Mouse (Mus musculus): ENCODE results near the gene Nipal4. TPM values are rescaled to one million over a fixed set of nuclear protein-coding genes. Genes with fewer than 3 reads are reported as not detected.

The Nipal4 gene
- polyA plus RNA-seq, 3 experiments from 2014 or later = 0.26 to 0.74 TPM; not detected in 1

DNA sequence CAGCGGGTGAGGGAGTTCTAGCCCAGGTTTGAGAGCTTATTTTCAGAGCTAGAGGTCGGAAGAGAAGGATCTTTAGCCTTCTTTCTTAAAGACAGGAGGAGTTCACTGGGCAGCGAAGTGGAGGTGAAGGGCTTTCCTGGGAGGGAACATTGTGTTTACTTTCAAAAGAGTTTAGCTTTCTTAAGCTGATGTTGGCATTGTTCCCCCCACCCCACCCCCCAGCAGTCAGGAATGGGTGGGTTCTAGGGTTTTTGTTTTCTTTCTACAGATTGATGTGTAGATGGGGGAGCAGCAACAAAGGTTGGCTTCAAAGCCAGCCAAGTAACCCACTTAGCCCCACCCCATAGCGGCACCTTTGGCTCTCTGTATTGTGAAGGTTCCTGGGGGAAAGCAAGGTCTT, 51.3 kb downstream of the Nipal4 start:
- no peak for ATAC-seq

DNA sequence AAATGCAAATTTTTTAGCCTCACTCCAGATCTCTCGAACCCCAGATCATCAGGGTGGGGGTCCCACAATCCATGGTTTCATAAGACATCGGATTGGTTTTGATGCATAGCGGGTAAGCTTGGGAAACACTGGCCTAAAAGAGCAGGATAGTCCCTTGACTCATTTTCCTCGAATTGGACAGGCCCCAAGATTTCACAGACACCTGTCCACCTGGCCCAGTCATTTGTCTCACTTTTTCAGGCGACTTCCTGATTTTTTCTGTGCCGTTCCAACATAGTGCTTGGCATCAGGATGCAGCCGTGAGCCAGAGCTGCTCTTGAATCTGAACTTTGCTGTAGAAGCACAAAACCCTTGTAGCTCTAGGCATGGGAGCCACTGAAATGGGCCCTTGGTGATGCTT, 52.1 kb downstream of the Nipal4 start:
- no peak for ATAC-seq

DNA sequence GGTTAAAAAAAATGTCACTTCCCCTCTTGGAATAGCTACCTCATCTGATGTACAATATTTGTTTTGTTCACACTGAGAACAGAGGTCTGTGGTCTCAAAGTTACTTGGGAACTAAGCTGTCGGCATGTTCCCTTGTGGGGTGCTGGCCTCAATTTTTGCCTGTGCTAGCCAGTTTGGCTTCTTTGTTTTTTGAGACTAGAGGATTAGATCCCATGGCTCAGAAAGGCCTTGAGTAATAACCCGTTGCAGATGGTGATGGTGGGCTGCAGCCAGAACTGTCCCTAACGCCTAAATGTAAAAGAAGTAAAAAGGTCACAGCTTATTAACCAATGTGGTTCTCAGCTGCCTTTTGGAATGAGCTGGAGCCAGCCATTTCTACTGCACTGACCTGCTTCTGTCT, 53.1 kb downstream of the Nipal4 start:
- no peak for ATAC-seq

DNA sequence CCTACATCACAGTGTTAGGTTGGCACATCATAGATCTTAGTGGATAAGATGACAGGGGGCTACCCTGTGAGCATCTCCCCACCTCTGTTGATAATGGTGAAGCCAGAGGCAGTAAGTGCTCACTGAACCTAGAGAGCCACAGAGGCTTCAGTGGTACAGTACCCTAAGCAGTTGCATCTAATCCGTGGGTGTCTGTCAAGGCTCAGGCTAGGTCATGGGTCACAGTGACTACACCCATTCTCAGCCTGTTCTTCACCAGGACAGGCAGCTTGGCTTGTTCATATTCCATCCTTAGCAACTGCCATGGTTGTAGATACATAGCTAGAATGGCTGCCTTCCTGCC, 55.4 kb downstream of the Nipal4 start:
- ATAC-seq = no peak

DNA sequence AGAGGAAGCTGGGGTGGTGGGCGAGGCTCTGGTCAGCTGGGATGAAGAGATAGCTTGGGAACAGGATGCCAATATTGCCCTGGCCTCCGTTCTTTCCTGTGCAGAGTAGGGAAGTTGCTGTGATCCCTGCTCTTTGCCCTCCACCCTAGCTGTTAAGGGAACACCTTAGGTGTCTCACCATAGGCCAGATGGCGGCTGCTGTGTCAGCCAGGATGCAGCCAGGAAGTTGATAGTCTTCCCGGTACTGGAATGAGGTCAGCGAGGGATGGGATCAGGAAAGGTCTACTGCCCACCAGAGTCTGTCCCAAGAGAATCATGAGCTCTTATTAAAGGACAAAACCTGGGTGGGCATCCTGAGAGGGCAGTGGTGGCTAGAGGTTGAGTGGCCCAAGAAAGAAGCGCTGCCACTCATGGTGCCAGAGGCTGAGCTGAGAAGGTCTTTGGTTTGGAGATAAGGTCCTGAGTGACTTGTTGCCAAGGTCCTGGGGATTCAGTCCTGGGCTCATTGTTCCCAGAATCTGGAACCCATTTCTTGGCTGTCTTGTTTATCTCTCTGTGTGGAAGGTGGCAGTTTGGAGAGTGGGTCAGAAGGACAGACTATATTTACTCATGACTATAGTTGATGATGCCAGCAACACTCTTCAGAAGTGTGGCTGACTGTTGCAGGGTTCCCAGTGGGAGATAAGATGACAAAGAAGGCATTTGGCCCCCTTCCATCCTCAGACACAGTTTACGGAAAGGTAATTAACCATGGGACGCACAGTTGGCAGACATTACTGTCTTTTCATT, 56.0 kb downstream of the Nipal4 start:
- ATAC-seq = no peak

DNA sequence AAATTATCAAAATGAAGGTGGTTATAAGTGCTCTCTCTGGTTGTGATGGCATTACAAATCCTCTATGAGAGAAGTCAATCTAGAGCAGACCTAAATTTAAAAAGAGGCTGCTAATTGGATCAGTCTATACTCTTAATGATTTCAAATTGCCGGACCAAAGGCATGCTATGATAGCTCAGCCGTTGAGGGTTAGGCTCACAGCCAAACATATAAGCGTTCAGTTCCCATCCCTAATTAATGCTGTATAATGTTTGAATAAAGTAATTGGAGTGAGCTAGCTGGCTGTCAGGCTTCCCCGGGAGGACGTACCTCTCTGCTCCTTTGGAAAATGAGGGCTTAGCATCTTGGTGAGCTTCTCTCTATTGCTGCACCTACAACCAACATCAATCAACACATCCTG, 57.1 kb downstream of the Nipal4 start:
- ATAC-seq = no peak

DNA sequence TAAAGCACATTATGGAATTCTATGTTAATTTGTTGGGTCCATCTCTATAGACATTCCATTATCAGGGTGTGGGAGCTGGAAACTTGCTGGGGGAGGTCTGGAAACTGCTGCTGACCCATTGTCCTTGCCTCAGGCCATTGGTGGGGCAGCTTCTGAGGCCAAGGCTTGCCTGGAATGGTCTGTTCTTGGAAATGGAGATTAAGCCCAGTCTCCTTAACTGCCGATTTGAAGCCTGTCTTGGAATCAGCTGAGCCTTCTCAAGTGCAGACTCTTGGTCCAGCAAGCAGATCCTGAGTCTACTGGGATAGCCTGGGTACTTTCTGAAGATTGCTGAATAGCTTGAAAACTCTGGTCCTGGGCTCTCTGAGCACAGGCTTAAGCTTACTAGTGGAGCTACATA, 59.3 kb downstream of the Nipal4 start:
- no peak for ATAC-seq

DNA sequence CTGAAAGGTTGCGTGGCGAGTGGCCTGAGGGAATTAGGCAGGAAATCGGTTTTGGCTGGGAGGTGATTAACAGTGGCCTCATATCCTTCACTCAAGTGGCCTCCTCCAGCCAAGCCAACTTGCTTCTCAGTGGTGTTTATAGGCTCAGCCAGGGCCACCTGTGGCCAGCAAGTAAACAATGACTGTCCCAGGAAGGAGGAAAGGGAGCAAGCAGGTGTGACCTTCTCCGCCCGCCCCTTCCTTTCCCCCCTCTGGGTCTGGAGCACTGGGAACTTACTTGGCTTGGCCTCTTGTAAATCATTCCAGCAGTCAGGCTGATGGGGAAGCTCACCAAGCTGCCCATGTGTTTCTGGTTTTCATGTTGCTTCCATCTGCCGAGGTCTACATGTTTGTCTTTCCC, 64.2 kb downstream of the Nipal4 start:
- no peak for ATAC-seq

Other genes starting within 250 kb of the Nipal4 start
- gene Lsm11, start 221.6 kb downstream of the Nipal4 start, polyA plus RNA-seq (2017; shearing (Covaris generic)) = 1 to 10 TPM in 2 of 3 experiments, under 1 TPM in 1; 0.89 to 2.0 (median 1.9) TPM
- 10 to 100 TPM; 10.4 to 13.5 (median 12.0) TPM for gene Thg1l, start 211.0 kb downstream of the Nipal4 start, polyA plus RNA-seq (2017; shearing (Covaris generic))
- gene Sox30, start 186.2 kb downstream of the Nipal4 start, polyA plus RNA-seq (2017; shearing (Covaris generic)) = under 1 TPM in 1 of 3 experiments, not detected in 2; 0.21 TPM
- gene Gm12166, start 114.2 kb downstream of the Nipal4 start, polyA plus RNA-seq (2017; shearing (Covaris generic)) = 10 to 100 TPM; 15.5 to 45.9 (median 21.9) TPM
- 100 to 1,000 TPM in 2 of 3 experiments, 10 to 100 TPM in 1; 70.9 to 111 (median 101) TPM for gene Adam19, start 110.5 kb downstream of the Nipal4 start, polyA plus RNA-seq (2017; shearing (Covaris generic))
- gene Fndc9, start 69.0 kb upstream of the Nipal4 start, polyA plus RNA-seq (2017; shearing (Covaris generic)) = 1 to 10 TPM in 1 of 3 experiments, under 1 TPM in 2; 0.57 to 1.5 (median 0.77) TPM
- gene Cyfip2, start 146.4 kb upstream of the Nipal4 start, polyA plus RNA-seq (2017; shearing (Covaris generic)) = 10 to 100 TPM; 64.0 to 82.6 (median 70.0) TPM
- 100 to 1,000 TPM in 2 of 3 experiments, 10 to 100 TPM in 1; 82.4 to 182 (median 158) TPM for gene Itk, start 223.0 kb upstream of the Nipal4 start, polyA plus RNA-seq (2017; shearing (Covaris generic))
- under 1 TPM in 1 of 3 experiments, not detected in 2; 0.69 TPM for gene Fam71b, start 230.1 kb upstream of the Nipal4 start, polyA plus RNA-seq (2017; shearing (Covaris generic))